Mouse (Mus musculus) lung, adult 2 months (tissue): ENCODE results near the gene Bcdin3d.

Experiments used
- CTCF ChIP-seq: fragments of 200-500 bp; IDR thresholded peaks from 2 replicates; pipeline ENCODE4 v1.5.1; 2011; ENCODE audit warnings: mild to moderate bottlenecking, low read length, control low read depth; ENCODE audit not compliant: insufficient read depth
- POLR2A ChIP-seq: fragments of 200-500 bp; IDR thresholded peaks from 2 replicates; pipeline ENCODE4 v1.6.1; 2011; ENCODE audit warnings: low read depth, mild to moderate bottlenecking, control low read depth, low read length, borderline replicate concordance; ENCODE audit errors: extremely low read depth

DNA sequence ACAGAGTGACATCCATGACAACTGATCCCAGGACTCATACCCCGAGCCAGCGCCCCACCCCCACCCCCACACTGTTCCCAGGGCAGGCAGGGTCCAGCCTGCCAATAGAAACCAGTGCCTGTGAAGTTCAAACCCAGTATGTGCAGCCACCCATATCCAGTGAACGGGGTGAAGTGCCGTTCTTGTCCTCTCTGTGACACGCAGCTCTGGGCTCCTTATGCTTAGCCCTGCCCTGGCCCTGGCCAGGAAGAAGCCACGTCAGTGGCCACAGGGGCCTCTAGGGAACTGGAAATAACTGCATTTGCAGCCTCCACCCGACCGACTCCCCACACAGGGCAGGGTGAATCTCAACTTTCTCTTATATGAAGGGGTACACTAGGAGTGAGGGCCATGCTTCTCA, 42.6 kb downstream of the Bcdin3d start:
- TF ChIP-seq CTCF (no peak), POLR2A (no peak)
